Mouse (Mus musculus) urinary bladder, postnatal 14 days (tissue): Measurements from ENCODE around the gene Shank2.

Source experiments
- DNase-seq: peaks from one replicate; pipeline ENCODE4 v3.0.0; 2021; ENCODE audit warnings: low spot score

Gene Shank2

GRCm38 (mm10) chr7:144425953-144426352, 424.2 kb downstream of the Shank2 start:
- DNase-seq = peak; percentile 64

- no peak for DNase-seq
Measured at GRCm38 (mm10) chr7:144426594-144426993, 424.9 kb downstream of the Shank2 start.

GRCm38 (mm10) chr7:144427460-144427859, 425.7 kb downstream of the Shank2 start:
- no peak for DNase-seq

GRCm38 (mm10) chr7:144432920-144433319, 431.2 kb downstream of the Shank2 start:
- DNase-seq = no peak

- no peak for DNase-seq
Measured at GRCm38 (mm10) chr7:144438811-144439210, 437.1 kb downstream of the Shank2 start.

GRCm38 (mm10) chr7:144441466-144441865, 439.7 kb downstream of the Shank2 start:
- no peak for DNase-seq

GRCm38 (mm10) chr7:144441976-144442375, 440.2 kb downstream of the Shank2 start:
- DNase-seq = no peak

GRCm38 (mm10) chr7:144444788-144445187, 443.1 kb downstream of the Shank2 start:
- DNase-seq = no peak

- DNase-seq = no peak
Measured at GRCm38 (mm10) chr7:144447146-144447545, 445.4 kb downstream of the Shank2 start.

GRCm38 (mm10) chr7:144448186-144448585, 446.5 kb downstream of the Shank2 start:
- DNase-seq = no peak

GRCm38 (mm10) chr7:144449637-144450570, 448.2 kb downstream of the Shank2 start:
- peak; percentile 88 for DNase-seq

- no peak for DNase-seq
Measured at GRCm38 (mm10) chr7:144450661-144451060, 448.9 kb downstream of the Shank2 start.

GRCm38 (mm10) chr7:144458881-144459280, 457.2 kb downstream of the Shank2 start:
- DNase-seq = no peak

- DNase-seq = no peak
Measured at GRCm38 (mm10) chr7:144461246-144461902, 459.6 kb downstream of the Shank2 start.

GRCm38 (mm10) chr7:144462577-144462976, 460.8 kb downstream of the Shank2 start:
- no peak for DNase-seq

- no peak for DNase-seq
Measured at GRCm38 (mm10) chr7:144468741-144469140, 467.0 kb downstream of the Shank2 start.

GRCm38 (mm10) chr7:144469181-144469641, 467.5 kb downstream of the Shank2 start:
- peak; percentile 70 for DNase-seq

GRCm38 (mm10) chr7:144469908-144470544, 468.3 kb downstream of the Shank2 start:
- DNase-seq = no peak

- peak; percentile 92 for DNase-seq
Measured at GRCm38 (mm10) chr7:144470545-144471059, 468.9 kb downstream of the Shank2 start, which contains the start of gene Cttn. TSS of gene Cttn (minus strand) at chr7:144471009.

GRCm38 (mm10) chr7:144471103-144471502, 469.4 kb downstream of the Shank2 start:
- DNase-seq = no peak

GRCm38 (mm10) chr7:144473486-144473885, 471.8 kb downstream of the Shank2 start:
- DNase-seq = no peak
